Mouse (Mus musculus) midbrain, embryonic 16.5 days (tissue): ENCODE measurements around the gene Kcnd3. TPM values are rescaled to one million over a fixed set of nuclear protein-coding genes. Genes with fewer than 3 reads are reported as not detected.
A peak's percentile ranks its signal among the peaks of the same experiment; 100 is the strongest.

ENCODE experiments used
- ATAC-seq: fragments of 200-750 bp; cut with Nextera tagmentation; 2 replicates; pipeline ENCODE4 v1.8.0; 2017; ENCODE audit warnings: moderate TSS enrichment
- H3K27ac ChIP-seq: fragments of 300-500 bp; sonication (generic); 2 replicates; pipeline ENCODE4 v1.5.1; 2014; ENCODE audit warnings: mild to moderate bottlenecking, low read length, mixed read lengths
- H3K27me3 ChIP-seq: fragments of 300-500 bp; sonication (generic); 2 replicates; pipeline ENCODE4 v1.6.1; 2014; ENCODE audit warnings: low read depth, low read length, mixed read lengths; ENCODE audit not compliant: control insufficient read depth, insufficient read depth
- H3K36me3 ChIP-seq: fragments of 300-500 bp; sonication (generic); 2 replicates; pipeline ENCODE4 v1.6.1; 2014; ENCODE audit warnings: mild to moderate bottlenecking, low read length, moderate library complexity, mixed read lengths; ENCODE audit not compliant: control insufficient read depth, insufficient read depth
- H3K4me1 ChIP-seq: fragments of 300-500 bp; sonication (generic); 2 replicates; pipeline ENCODE4 v1.6.1; 2014; ENCODE audit warnings: mild to moderate bottlenecking, low read length, mixed read lengths; ENCODE audit not compliant: control insufficient read depth, insufficient read depth
- H3K4me2 ChIP-seq: fragments of 300-500 bp; sonication (generic); 2 replicates; pipeline ENCODE4 v1.6.1; 2014; ENCODE audit warnings: mild to moderate bottlenecking, low read length, mixed read lengths
- H3K4me3 ChIP-seq: fragments of 300-500 bp; sonication (generic); 2 replicates; pipeline ENCODE4 v1.5.1; 2014; ENCODE audit warnings: low read depth, mild to moderate bottlenecking, low read length, moderate library complexity, mixed read lengths
- H3K9ac ChIP-seq: fragments of 300-500 bp; sonication (generic); 2 replicates; pipeline ENCODE4 v1.6.1; 2014; ENCODE audit warnings: low read depth, low read length, mixed read lengths
- H3K9me3 ChIP-seq: fragments of 300-500 bp; sonication (generic); replicated peaks from 2 replicates; pipeline ENCODE4 v1.6.1; 2014; ENCODE audit warnings: mild to moderate bottlenecking, low read length, mixed read lengths; ENCODE audit not compliant: control insufficient read depth, poor library complexity, severe bottlenecking
- whole genome bisulfite sequencing: fragments of 180-500 bp; shearing (Covaris S2); extraction: QIAGEN DNeasy Blood & Tissue Kit; methylation state at CpG from one replicate; pipeline ENCODE4 v1.1.7; 2014; 5-methylcytosine and 5-hydroxymethylcytosine counted together
- polyA plus RNA-seq: library from polyadenylated mRNA; unstranded; fragments of >200 nt; fragmentation: Nextera tagmentation; extraction: Ambion mirVana; gene quantifications from 2 replicates; pipeline ENCODE4 v1.2.1, GENCODE M21; 2015

The Kcnd3 gene
- polyA plus RNA-seq, 1 experiment from 2014 or later, result 11.6 TPM

DNA sequence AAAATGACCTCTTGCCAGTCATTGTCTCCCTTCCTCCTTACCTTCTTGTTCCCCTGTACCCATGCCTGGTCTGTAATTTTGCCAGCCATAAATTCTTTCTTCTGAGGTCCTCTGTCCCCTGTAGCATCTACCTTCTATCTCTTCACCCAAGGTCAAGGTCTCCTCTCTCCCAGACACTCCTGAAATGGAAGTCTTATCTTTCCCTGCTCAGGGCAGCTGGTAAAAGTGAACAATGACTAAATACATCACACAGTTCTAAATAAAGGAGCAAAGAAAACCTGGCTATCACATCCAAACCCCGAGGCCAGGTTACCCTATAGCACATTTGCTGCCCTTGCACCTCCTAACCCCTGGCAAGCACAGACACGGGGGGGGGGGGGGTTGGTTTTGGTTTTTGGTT lies 208.4 kb downstream of the Kcnd3 start:
- H3K36me3 ChIP-seq, result no peaks in the 10 kb centered on the region
- no peak overlapping the region for H3K27ac ChIP-seq
- H3K9me3 ChIP-seq, result no peaks in the 10 kb centered on the region
- no peaks in the 10 kb centered on the region for H3K4me1 ChIP-seq
- no peaks in the 10 kb centered on the region for H3K27me3 ChIP-seq
- ATAC-seq, result no peak
- H3K4me2 ChIP-seq, result no peak overlapping the region
- 71% methylated on average over 2 of the region's 2 CpGs for WGBS
- H3K4me3 ChIP-seq, result no peak overlapping the region
- H3K9ac ChIP-seq, result no peak overlapping the region

DNA sequence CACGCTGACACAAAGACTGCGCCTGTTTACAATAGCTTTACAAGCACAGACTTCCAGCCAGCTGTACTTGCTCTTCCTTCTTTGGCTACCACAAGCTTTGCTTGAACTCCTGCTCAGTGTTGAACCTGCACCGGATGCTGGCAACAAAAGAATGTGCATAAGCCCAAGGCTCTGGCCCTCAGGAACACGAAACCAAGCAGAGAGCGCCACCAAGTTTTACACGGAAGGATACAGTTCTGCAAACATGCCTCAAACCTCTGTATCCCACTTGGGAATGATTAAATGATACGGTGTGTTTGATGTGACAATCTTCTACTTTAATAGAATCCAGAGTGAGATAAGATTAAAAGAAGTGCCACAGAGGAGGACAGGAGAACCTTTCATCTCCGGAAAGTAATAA lies 210.9 kb downstream of the Kcnd3 start:
- Histone ChIP-seq H3K4me3 (no peak overlapping the region), H3K27me3 (no peaks in the 10 kb centered on the region), H3K9ac (no peak overlapping the region), H3K36me3 (no peaks in the 10 kb centered on the region), H3K4me2 (no peak overlapping the region), H3K27ac (no peak overlapping the region), H3K4me1 (no peaks in the 10 kb centered on the region), H3K9me3 (no peaks in the 10 kb centered on the region)
- WGBS, result 69% methylated on average over 8 of the region's 8 CpGs
- 0 out of 2 replicates have a peak, but pooled peaks have one; percentile 19 for ATAC-seq

DNA sequence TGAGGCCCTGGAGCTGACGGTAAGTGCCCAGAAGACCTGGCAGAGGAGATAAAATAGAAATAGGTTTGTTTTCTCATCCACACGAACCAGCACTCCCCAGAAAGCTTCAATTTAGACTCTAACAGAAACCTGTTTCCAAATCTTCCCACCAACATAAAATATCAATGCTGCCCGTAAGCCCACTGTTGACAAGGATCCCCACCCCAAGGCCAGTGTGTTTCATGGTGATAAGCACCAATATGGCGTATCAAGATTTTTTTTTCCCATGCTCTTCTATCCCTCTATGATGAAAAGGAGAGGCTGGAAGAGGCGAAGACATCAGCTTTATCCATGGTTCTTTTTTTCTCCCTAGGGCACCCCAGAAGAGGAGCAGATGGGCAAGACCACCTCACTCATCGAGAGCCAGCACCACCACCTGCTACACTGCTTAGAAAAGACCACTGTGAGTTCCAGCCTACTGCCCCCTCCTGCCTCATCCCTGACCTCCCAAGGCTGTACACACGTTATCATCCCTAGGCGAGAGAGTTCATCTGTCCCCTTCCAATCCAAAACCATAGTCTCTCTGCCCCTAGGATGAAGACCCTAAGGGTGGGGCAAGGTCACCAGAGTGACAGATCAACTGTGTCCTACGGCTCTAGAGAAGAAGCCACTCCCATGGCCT lies 213.1 kb downstream of the Kcnd3 start:
- ATAC-seq, result no peak
- no peaks in the 10 kb centered on the region for H3K27me3 ChIP-seq
- H3K4me2 ChIP-seq, result no peak overlapping the region
- peaks cover 6% of the 10 kb centered on the region for H3K36me3 ChIP-seq
- H3K27ac ChIP-seq, result no peak overlapping the region
- WGBS, result 85% methylated on average over 9 of the region's 9 CpGs
- no peaks in the 10 kb centered on the region for H3K4me1 ChIP-seq
- H3K9ac ChIP-seq, result no peak overlapping the region
- H3K4me3 ChIP-seq, result no peak overlapping the region
- H3K9me3 ChIP-seq, result no peaks in the 10 kb centered on the region

DNA sequence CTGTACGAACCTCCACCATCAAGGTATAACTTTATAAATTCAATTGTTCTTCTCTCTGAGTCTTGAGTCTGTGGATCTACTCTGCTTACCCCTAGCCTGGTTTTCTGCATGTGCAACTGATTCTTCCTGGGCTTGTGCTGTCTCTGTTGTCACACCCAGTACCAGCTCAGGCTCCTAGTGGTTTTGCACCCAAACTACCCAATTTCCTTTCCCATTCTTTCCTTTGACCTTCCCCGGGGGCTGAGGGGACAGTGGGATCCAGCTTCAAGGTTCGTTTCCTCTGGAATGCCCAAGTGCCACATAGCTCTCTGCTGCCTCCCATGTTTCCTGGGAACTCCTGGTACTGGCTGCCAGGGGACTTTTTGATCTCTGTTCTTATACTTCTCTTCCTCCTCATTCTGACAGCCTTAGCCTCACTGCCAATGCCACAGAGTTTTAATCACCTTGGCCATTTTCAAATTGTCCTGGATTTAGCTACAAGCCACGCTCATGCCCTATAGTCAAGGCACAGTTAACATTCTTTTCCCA lies 214.9 kb downstream of the Kcnd3 start:
- no peak overlapping the region for H3K9ac ChIP-seq
- H3K4me1 ChIP-seq, result no peaks in the 10 kb centered on the region
- no peak overlapping the region for H3K4me2 ChIP-seq
- H3K4me3 ChIP-seq, result no peak overlapping the region
- no peaks in the 10 kb centered on the region for H3K27me3 ChIP-seq
- H3K27ac ChIP-seq, result no peak overlapping the region
- peaks cover 7% of the 10 kb centered on the region for H3K36me3 ChIP-seq
- no peak for ATAC-seq
- 70% methylated on average over 4 of the region's 4 CpGs for WGBS
- H3K9me3 ChIP-seq, result no peaks in the 10 kb centered on the region

DNA sequence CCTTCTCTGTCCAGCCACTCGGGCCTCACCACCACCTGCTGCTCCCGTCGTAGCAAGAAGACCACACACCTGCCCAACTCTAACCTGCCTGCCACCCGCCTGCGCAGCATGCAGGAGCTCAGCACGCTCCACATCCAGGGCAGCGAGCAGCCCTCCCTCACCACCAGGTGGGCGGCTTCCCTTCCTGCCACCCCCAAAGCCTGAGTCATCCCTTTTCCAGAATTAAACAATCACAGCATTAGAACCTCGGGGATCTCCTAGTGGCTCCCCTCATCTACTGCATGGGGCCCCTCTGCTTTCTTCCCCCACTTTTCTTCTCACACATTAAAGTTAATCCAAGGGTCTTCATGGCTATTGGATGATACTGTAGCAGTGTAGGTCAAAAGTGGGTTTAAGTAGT lies 216.0 kb downstream of the Kcnd3 start:
- Histone ChIP-seq H3K4me1 (no peaks in the 10 kb centered on the region), H3K9ac (no peak overlapping the region), H3K9me3 (no peaks in the 10 kb centered on the region), H3K36me3 (peaks cover 7% of the 10 kb centered on the region), H3K27ac (no peak overlapping the region), H3K27me3 (no peaks in the 10 kb centered on the region), H3K4me3 (no peak overlapping the region), H3K4me2 (no peak overlapping the region)
- 48% methylated on average over 9 of the region's 9 CpGs for WGBS
- no peak for ATAC-seq

DNA sequence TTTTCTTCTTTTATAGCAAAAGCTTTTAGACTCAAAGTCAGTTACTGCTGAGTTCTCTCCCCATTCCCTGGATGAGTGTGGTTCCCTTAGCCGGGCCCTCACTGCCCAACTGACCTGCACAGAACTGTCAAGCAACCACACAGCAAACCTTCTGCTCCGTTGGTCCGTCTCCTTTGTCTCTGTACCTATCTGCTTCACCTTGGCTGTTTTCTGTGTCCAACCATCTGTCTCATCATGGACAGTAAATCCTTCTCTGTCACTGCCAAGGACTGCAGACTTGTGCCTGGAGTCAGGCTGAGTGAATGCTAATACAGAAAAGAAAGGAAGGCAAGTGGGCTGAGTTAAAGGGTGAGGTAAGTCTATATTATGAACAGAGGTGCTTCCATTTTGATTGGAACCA lies 217.6 kb downstream of the Kcnd3 start:
- ATAC-seq, result no peak
- H3K4me1 ChIP-seq, result 0 out of 2 replicates have a peak, but pooled peaks cover 2% of the 10 kb centered on the region
- no peak overlapping the region for H3K4me2 ChIP-seq
- H3K9me3 ChIP-seq, result no peaks in the 10 kb centered on the region
- H3K36me3 ChIP-seq, result peaks cover 7% of the 10 kb centered on the region
- H3K27ac ChIP-seq, result no peak overlapping the region
- 97% methylated on average over 3 of the region's 3 CpGs for WGBS
- no peak overlapping the region for H3K9ac ChIP-seq
- no peak overlapping the region for H3K4me3 ChIP-seq
- H3K27me3 ChIP-seq, result no peaks in the 10 kb centered on the region

DNA sequence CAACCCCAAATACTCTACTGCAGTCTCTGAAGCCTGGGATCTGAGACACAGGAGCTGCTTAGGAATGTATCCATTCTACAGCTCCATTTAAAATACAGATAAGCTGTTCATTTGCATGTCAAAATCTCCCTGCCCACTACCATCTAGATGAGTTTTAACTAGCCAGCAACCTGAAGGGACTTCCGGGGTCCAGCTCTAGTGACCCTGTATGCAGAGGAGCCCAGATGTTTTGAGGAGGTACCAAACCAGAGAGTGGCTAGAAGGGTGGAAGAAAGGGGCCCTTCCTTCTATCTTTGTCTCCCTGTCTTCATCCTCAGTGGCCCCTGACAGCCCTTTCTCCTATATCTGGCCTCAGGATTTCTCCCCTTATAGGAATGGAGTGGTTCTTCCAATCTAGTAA lies 218.7 kb downstream of the Kcnd3 start:
- Histone ChIP-seq H3K9me3 (no peaks in the 10 kb centered on the region), H3K36me3 (peaks cover 7% of the 10 kb centered on the region), H3K4me3 (no peak overlapping the region), H3K27ac (no peak overlapping the region), H3K9ac (no peak overlapping the region), H3K27me3 (no peaks in the 10 kb centered on the region), H3K4me2 (no peak overlapping the region), H3K4me1 (0 out of 2 replicates have a peak, but pooled peaks cover 2% of the 10 kb centered on the region)
- ATAC-seq, result no peak
- WGBS, result 80% methylated on average over 1 of the region's 1 CpGs

DNA sequence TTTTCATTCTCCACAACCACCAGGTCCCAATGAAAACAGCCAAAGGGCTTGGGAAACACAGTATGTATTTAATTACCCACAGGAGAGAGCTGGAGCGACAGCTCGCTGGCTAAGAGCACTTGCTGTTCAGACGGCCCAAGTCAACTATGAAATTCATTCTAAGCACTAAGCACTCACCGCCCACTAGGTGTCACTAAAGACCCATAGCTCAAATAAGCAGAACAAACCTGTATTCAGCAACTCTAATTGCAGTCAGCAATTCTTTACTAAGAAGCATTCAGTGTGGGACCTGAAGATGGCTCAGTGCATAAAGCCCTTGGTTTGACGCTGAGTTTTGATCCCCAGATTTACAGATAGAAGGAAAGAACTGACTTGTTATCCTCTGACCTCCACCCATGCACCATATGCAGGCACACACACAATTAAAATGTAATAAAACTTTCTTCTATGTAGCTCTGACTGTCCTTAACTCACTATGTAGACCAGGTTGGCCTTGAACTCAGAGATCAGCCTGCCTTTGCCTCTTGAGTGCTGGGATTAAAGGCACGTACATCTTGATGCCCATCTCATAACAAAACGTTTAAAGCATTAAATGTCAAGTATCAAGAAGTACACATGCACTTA lies 222.6 kb downstream of the Kcnd3 start:
- no peak overlapping the region for H3K4me2 ChIP-seq
- H3K4me1 ChIP-seq, result 0 out of 2 replicates have a peak, but pooled peaks cover 2% of the 10 kb centered on the region
- WGBS, result 16% methylated on average over 7 of the region's 7 CpGs
- no peaks in the 10 kb centered on the region for H3K9me3 ChIP-seq
- H3K27ac ChIP-seq, result no peak overlapping the region
- H3K9ac ChIP-seq, result no peak overlapping the region
- peak; percentile 83 for ATAC-seq
- H3K36me3 ChIP-seq, result peaks cover 14% of the 10 kb centered on the region
- no peaks in the 10 kb centered on the region for H3K27me3 ChIP-seq
- no peak overlapping the region for H3K4me3 ChIP-seq

DNA sequence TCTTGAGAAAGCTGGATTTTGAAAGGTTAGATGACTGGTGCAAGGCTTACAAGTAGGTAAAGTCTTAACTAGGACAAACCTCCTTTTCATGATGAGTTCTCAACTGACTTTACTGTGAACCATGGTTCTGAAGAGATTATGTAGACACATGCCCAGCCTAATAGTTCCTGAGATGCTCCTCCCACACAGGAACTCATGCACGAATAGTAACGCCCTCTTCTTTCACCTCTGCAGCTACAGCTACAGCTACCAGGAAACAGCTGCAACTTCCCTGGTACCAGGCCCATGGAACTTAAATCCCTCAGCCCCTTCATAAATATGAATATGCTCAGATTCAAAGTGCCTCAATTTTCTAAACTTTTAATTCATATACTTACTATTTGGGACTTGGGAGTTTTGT lies 223.8 kb downstream of the Kcnd3 start:
- peaks cover 13% of the 10 kb centered on the region for H3K36me3 ChIP-seq
- no peak overlapping the region for H3K9ac ChIP-seq
- H3K9me3 ChIP-seq, result no peaks in the 10 kb centered on the region
- H3K27me3 ChIP-seq, result no peaks in the 10 kb centered on the region
- no peak overlapping the region for H3K27ac ChIP-seq
- H3K4me1 ChIP-seq, result 0 out of 2 replicates have a peak, but pooled peaks cover 2% of the 10 kb centered on the region
- WGBS, result 48% methylated on average over 2 of the region's 2 CpGs
- no peak overlapping the region for H3K4me3 ChIP-seq
- ATAC-seq, result no peak
- no peak overlapping the region for H3K4me2 ChIP-seq
